Mouse (Mus musculus) CH12.LX (cell line): ENCODE measurements around the gene Rrp36. TPM values are rescaled to one million over a fixed set of nuclear protein-coding genes. Genes with fewer than 3 reads are reported as not detected.

Experiments
- DNase-seq: peaks from one replicate; pipeline ENCODE4 v3.0.0-alpha.2; 2013; ENCODE audit errors: extremely low read depth
- H3K27ac ChIP-seq: 2 replicates; pipeline ENCODE4 v1.5.1; 2012; ENCODE audit warnings: low read depth, mild to moderate bottlenecking, control low read depth, moderate library complexity; ENCODE audit not compliant: insufficient read depth
- H3K27me3 ChIP-seq: replicated peaks from 2 replicates; pipeline ENCODE3; 2012; ENCODE audit warnings: inconsistent platforms
- H3K36me3 ChIP-seq, 2 experiments: replicated peaks in 1 of 2; 2 replicates each; pipeline versions ENCODE3 to v1.6.1; 2012; ENCODE audit warnings: inconsistent platforms in 1 of 2, low read length in 1 of 2, mild to moderate bottlenecking in 1 of 2, mixed read lengths in 1 of 2, moderate library complexity in 1 of 2; ENCODE audit not compliant: control insufficient read depth in 1 of 2, insufficient read depth in 1 of 2
- H3K4me1 ChIP-seq, 2 experiments: 2 replicates each; pipeline ENCODE4 v1.6.1; 2012; ENCODE audit warnings: inconsistent platforms in 1 of 2, moderate library complexity in 1 of 2; ENCODE audit not compliant: insufficient read depth in 2 of 2, control insufficient read depth in 1 of 2
- H3K4me2 ChIP-seq: 2 replicates; pipeline ENCODE4 v1.6.1; 2012; ENCODE audit warnings: low read depth, mild to moderate bottlenecking, control low read depth; ENCODE audit not compliant: poor library complexity, insufficient read depth, severe bottlenecking
- H3K4me3 ChIP-seq, 3 experiments: fragments of 150-350 bp in 1 of 3; sonication (generic) in 1 of 3; replicated peaks in 1 of 3; 2 replicates each; pipeline versions ENCODE3 to v1.5.1; 2011 to 2012; ENCODE audit warnings: low read depth in 2 of 3, low read length in 2 of 3, mild to moderate bottlenecking in 2 of 3, moderate library complexity in 2 of 3, control low read depth in 1 of 3, improper control_type of control experiment in 1 of 3, inconsistent platforms in 1 of 3, mixed read lengths in 1 of 3; ENCODE audit not compliant: poor library complexity in 1 of 3
- H3K79me2 ChIP-seq: replicated peaks from 2 replicates; pipeline ENCODE4 v1.6.1; 2012; ENCODE audit warnings: mild to moderate bottlenecking, moderate library complexity; ENCODE audit not compliant: control insufficient read depth, poor library complexity, insufficient read depth, severe bottlenecking; ENCODE audit errors: extremely low read depth
- H3K9ac ChIP-seq: 2 replicates; pipeline ENCODE4 v1.6.1; 2012; ENCODE audit warnings: low read depth, mild to moderate bottlenecking, control low read depth, moderate library complexity; ENCODE audit not compliant: insufficient read depth
- H3K9me3 ChIP-seq: replicated peaks from 2 replicates; pipeline ENCODE3; 2012; ENCODE audit warnings: low read length, inconsistent platforms, mixed read lengths
- CHD1 ChIP-seq: IDR thresholded peaks from 2 replicates; pipeline ENCODE4 v1.6.1; 2012; ENCODE audit warnings: low read depth, low read length, improper control_type of control experiment, inconsistent platforms
- CHD2 ChIP-seq: IDR thresholded peaks from 2 replicates; pipeline ENCODE4 v1.6.1; 2011; ENCODE audit warnings: low read length, improper control_type of control experiment
- CTCF ChIP-seq, 2 experiments: IDR thresholded peaks in 1 of 2; conservative IDR thresholded peaks in 1 of 2; 2 replicates each; pipeline ENCODE4 v1.5.1; 2011 to 2012; ENCODE audit warnings: low read depth in 2 of 2, low read length in 2 of 2, improper control_type of control experiment in 1 of 2, inconsistent platforms in 1 of 2, mild to moderate bottlenecking in 1 of 2, moderate library complexity in 1 of 2
- ELF1 ChIP-seq: IDR thresholded peaks from 2 replicates; pipeline ENCODE4 v1.6.1; 2014; ENCODE audit warnings: low read depth, mild to moderate bottlenecking, inconsistent platforms, low read length, improper control_type of control experiment
- EP300 ChIP-seq: IDR thresholded peaks from 2 replicates; pipeline ENCODE4 v1.6.1; 2011; ENCODE audit warnings: low read length, improper control_type of control experiment
- ETS1 ChIP-seq: conservative IDR thresholded peaks from 2 replicates; pipeline ENCODE4 v1.6.1; 2012; ENCODE audit warnings: low read depth, mild to moderate bottlenecking, inconsistent platforms, low read length, improper control_type of control experiment, moderate library complexity
- HCFC1 ChIP-seq: IDR thresholded peaks from 2 replicates; pipeline ENCODE4 v1.6.1; 2012; ENCODE audit warnings: low read depth, mild to moderate bottlenecking, inconsistent platforms, low read length, improper control_type of control experiment
- IRF4 ChIP-seq: IDR thresholded peaks from 2 replicates; pipeline ENCODE4 v1.6.1; 2014; ENCODE audit warnings: low read depth, mild to moderate bottlenecking, inconsistent platforms, low read length, improper control_type of control experiment
- JUN ChIP-seq: IDR thresholded peaks from 2 replicates; pipeline ENCODE4 v1.6.1; 2011; ENCODE audit warnings: low read depth, mild to moderate bottlenecking, low read length, improper control_type of control experiment, moderate library complexity; ENCODE audit not compliant: insufficient read depth
- KAT2A ChIP-seq: IDR thresholded peaks from 2 replicates; pipeline ENCODE4 v1.6.1; 2012; ENCODE audit warnings: low read length, improper control_type of control experiment, inconsistent platforms; ENCODE audit not compliant: insufficient replicate concordance
- MAFK ChIP-seq: IDR thresholded peaks from 2 replicates; pipeline ENCODE4 v1.6.1; 2011; ENCODE audit warnings: low read length, improper control_type of control experiment; ENCODE audit not compliant: insufficient replicate concordance
- MXI1 ChIP-seq: IDR thresholded peaks from 2 replicates; pipeline ENCODE4 v1.6.1; 2011; ENCODE audit warnings: mild to moderate bottlenecking, low read depth, low read length, improper control_type of control experiment
- MYC ChIP-seq: IDR thresholded peaks from 2 replicates; pipeline ENCODE4 v1.6.1; 2011; ENCODE audit warnings: low read depth, mild to moderate bottlenecking, improper control_type of control experiment, low read length
- NRF1 ChIP-seq: IDR thresholded peaks from 2 replicates; pipeline ENCODE4 v1.6.1; 2014; ENCODE audit warnings: low read depth, mild to moderate bottlenecking, inconsistent platforms, low read length, improper control_type of control experiment, moderate library complexity
- PAX5 ChIP-seq: IDR thresholded peaks from 2 replicates; pipeline ENCODE4 v1.6.1; 2012; ENCODE audit warnings: low read length, inconsistent platforms, mixed read lengths
- RAD21 ChIP-seq: IDR thresholded peaks from 2 replicates; pipeline ENCODE4 v1.6.1; 2011; ENCODE audit warnings: low read depth, mild to moderate bottlenecking, low read length, improper control_type of control experiment, moderate library complexity
- SMC3 ChIP-seq: IDR thresholded peaks from 2 replicates; pipeline ENCODE4 v1.6.1; 2011; ENCODE audit warnings: low read depth, low read length, improper control_type of control experiment
- TCF12 ChIP-seq: IDR thresholded peaks from 2 replicates; pipeline ENCODE4 v1.6.1; 2014; ENCODE audit warnings: low read depth, mild to moderate bottlenecking, inconsistent platforms, low read length, improper control_type of control experiment
- USF2 ChIP-seq: conservative IDR thresholded peaks from 2 replicates; pipeline ENCODE4 v1.6.1; 2011; ENCODE audit warnings: low read depth, low read length, improper control_type of control experiment
- ZC3H11A ChIP-seq: IDR thresholded peaks from 2 replicates; pipeline ENCODE4 v1.6.1; 2012; ENCODE audit warnings: low read depth, mild to moderate bottlenecking, inconsistent platforms, low read length, improper control_type of control experiment
- ZMIZ1 ChIP-seq: IDR thresholded peaks from 2 replicates; pipeline ENCODE4 v1.6.1; 2012; ENCODE audit warnings: low read depth, mild to moderate bottlenecking, inconsistent platforms, low read length, improper control_type of control experiment
- ZNF384 ChIP-seq: IDR thresholded peaks from 2 replicates; pipeline ENCODE4 v1.6.1; 2012; ENCODE audit warnings: low read depth, low read length, improper control_type of control experiment, inconsistent platforms
- dilution Hi-C: fragments of 300-500 bp; cut with MboI; formaldehyde crosslinking; loops from 2 replicates; pipeline ENCODE4 v1.14.3; 2020; ENCODE audit warnings: low sequenced_read_pairs; ENCODE audit not compliant: extremely low pct_unique_long_range_greater_than_20kb, extremely low pct_ligation_motif_present
- in situ Hi-C: fragments of 300-500 bp; cut with MboI; formaldehyde crosslinking; loops from 3 replicates; pipeline ENCODE4 v1.14.3; 2019; ENCODE audit warnings: low sequenced_read_pairs, low pct_ligation_motif_present, low pct_unique_long_range_greater_than_20kb, mixed read lengths
- polyA plus RNA-seq: library from polyadenylated mRNA; unstranded; fragments of >175 nt; gene quantifications from 2 replicates; pipeline ENCODE4 v1.2.1, GENCODE M21; 2012; ENCODE audit warnings: low read depth; ENCODE audit not compliant: insufficient read length
- total RNA-seq, 2 experiments: library from RNA; depleted of rRNA; stranded (reverse); fragments of 300-350 nt in 1 of 2; fragments of >200 nt in 1 of 2; gene quantifications; 2 replicates each; pipeline ENCODE4 v1.2.3; 2012 to 2014

The Rrp36 gene
- total and polyA plus RNA-seq, 3 experiments: 38.1 to 53.6 (median 46.1) TPM

GRCm38 (mm10) chr17:46627409-46627808 lies 46.7 kb downstream of the Rrp36 start:
- no peak overlapping the region for H3K9ac ChIP-seq
- H3K4me1 ChIP-seq: peaks cover 26 to 40% of the 10 kb centered on the region in 2 experiments
- H3K9me3 ChIP-seq: no peaks in the 10 kb centered on the region
- H3K27ac ChIP-seq: no peak overlapping the region
- in situ Hi-C loops: no loop called here
- no peaks in the 10 kb centered on the region for H3K79me2 ChIP-seq
- no peak overlapping the region for H3K4me3 ChIP-seq
- TF ChIP-seq ZNF384: no peak
- TF ChIP-seq MYC: no peak
- no peak for TF ChIP-seq ZC3H11A
- no peak for TF ChIP-seq USF2
- no peak for TF ChIP-seq KAT2A
- TF ChIP-seq CHD2: no peak
- TF ChIP-seq TCF12: no peak
- no peak for TF ChIP-seq CTCF (conservative IDR thresholded peaks at IDR 0.05 in 1 of 2, IDR thresholded peaks at IDR 0.05 in 1 of 2; ENCODE audit: low read depth in 2 of 2, low read length in 2 of 2)
- no peak for TF ChIP-seq CHD1
- no peak for TF ChIP-seq MAFK
- no peak for TF ChIP-seq PAX5
- no peak for TF ChIP-seq HCFC1
- no peak for TF ChIP-seq IRF4
- no peak for TF ChIP-seq EP300
- no peak for TF ChIP-seq ELF1
- TF ChIP-seq MXI1: no peak
- no peak for TF ChIP-seq RAD21
- no peak overlapping the region for H3K4me2 ChIP-seq
- H3K36me3 ChIP-seq: peaks cover 0 to 9% of the 10 kb centered on the region in 2 experiments
- H3K27me3 ChIP-seq: no peaks in the 10 kb centered on the region
- no peak for DNase-seq
- dilution Hi-C loops: no loop called here

- Histone ChIP-seq H3K9me3 (no peaks in the 10 kb centered on the region), H3K4me2 (no peak overlapping the region), H3K27me3 (no peaks in the 10 kb centered on the region), H3K36me3 (peaks cover 0 to under 1% of the 10 kb centered on the region in 2 experiments), H3K9ac (no peak overlapping the region), H3K79me2 (no peaks in the 10 kb centered on the region), H3K4me1 (peaks cover 28 to 47% of the 10 kb centered on the region in 2 experiments), H3K27ac (0 out of 2 replicates have a peak overlapping the region, but pooled peaks have one; percentile 8), H3K4me3 (peak overlapping the region in 1 of 3 experiments; percentile 19)
- in situ Hi-C loops: no loop called here
- DNase-seq: no peak
- no peak for TF ChIP-seq ETS1
- TF ChIP-seq ZC3H11A: no peak
- TF ChIP-seq NRF1: no peak
- TF ChIP-seq USF2: no peak
- TF ChIP-seq PAX5: no peak
- TF ChIP-seq ZMIZ1: no peak
- TF ChIP-seq HCFC1: no peak
- no peak for TF ChIP-seq JUN
- no peak for TF ChIP-seq EP300
- no peak for TF ChIP-seq CHD1
- no peak for TF ChIP-seq CHD2
- no peak for TF ChIP-seq SMC3
- dilution Hi-C loops: no loop called here
Measured at GRCm38 (mm10) chr17:46624598-46624997, 49.6 kb downstream of the Rrp36 start.
